In genomic region chr7:74703533-74703932, GRCm38 (mm10) we compare ENCODE assay signal across 1 mouse cellular context.
A peak's percentile ranks its signal among the peaks of the same experiment; 100 is the strongest.
TF ChIP-seq lines count a peak whose summit lies in the region.

No protein-coding gene starts in this region.

TF ChIP-seq in MEL, 35 proteins besides CTCF, POLR2A, EP300 and RAD21 (continued from another document):
- no peak for TF ChIP-seq SIN3A (IDR thresholded peaks at IDR 0.05; ENCODE audit: low read length)
- no peak for TF ChIP-seq ZMIZ1 (IDR thresholded peaks at IDR 0.05; ENCODE audit: low read depth, low read length)
- TF ChIP-seq E2F4 (IDR thresholded peaks at IDR 0.05; ENCODE audit: borderline replicate concordance, low read depth, low read length): no peak
- TF ChIP-seq ELF1 (IDR thresholded peaks at IDR 0.05; ENCODE audit: low read depth, low read length): no peak
- TF ChIP-seq ZC3H11A (IDR thresholded peaks at IDR 0.05; ENCODE audit: low read depth, low read length): peak; percentile 50
- no peak for TF ChIP-seq GABPA (IDR thresholded peaks at IDR 0.05; ENCODE audit: low read depth, low read length)
